Mouse (Mus musculus): ENCODE measurements around the gene Iqschfp.

- TF ChIP-seq EP300 (IDR thresholded peaks at IDR 0.05; ENCODE audit: low read depth): no peak
- TF ChIP-seq CTCF (IDR thresholded peaks at IDR 0.05; ENCODE audit: low read depth): no peak
Measured at GRCm38 (mm10) chr3:68267905-68268304, 375.9 kb downstream of the Iqschfp start.
